Mouse (Mus musculus): Measurements from ENCODE around the gene Per3. TPM values are rescaled to one million over a fixed set of nuclear protein-coding genes. Genes with fewer than 3 reads are reported as not detected.

The Per3 gene
- polyA plus RNA-seq, 1 experiment = 1.6 TPM

DNA sequence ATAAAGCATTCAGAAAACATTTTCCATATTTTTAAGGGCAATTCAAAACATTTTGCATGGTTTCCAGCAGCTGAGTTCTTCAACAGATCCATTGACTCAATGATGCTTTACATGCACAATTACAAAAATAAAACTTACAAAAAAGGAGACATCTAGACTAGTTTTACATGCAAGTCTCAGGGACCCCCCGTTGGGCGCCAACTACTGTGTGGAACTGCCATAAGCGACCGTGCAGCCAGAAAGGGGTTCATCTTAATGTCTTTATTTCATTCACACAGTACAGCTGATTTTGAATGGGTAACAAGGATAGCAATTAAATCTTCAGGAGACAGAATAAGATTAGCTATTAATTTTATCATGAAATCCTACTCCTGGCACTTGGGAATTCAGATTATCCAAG is 15.1 kb upstream of the Per3 start:
- H3K27me3 ChIP-seq (ENCODE audit: control insufficient read depth, insufficient read depth, insufficient read length) = peaks cover 8% of the 10 kb centered on the region
- H3K79me2 ChIP-seq (ENCODE audit: control insufficient read depth, insufficient read depth) = peaks cover 29% of the 10 kb centered on the region
- peaks cover 9% of the 10 kb centered on the region for H3K36me3 ChIP-seq (ENCODE audit: control insufficient read depth, insufficient read depth)
- no peak overlapping the region for H3ac ChIP-seq (ENCODE audit: control insufficient read depth, insufficient read length, low read depth)
- no peak overlapping the region for H3K4me3 ChIP-seq (ENCODE audit: insufficient read depth, poor library complexity, severe bottlenecking)
- peaks cover 14% of the 10 kb centered on the region for H3K79me3 ChIP-seq (ENCODE audit: low read depth)
- TF ChIP-seq CTCF (IDR thresholded peaks at IDR 0.05; ENCODE audit: control insufficient read depth, insufficient read depth, insufficient read length) = no peak
- no peak for TF ChIP-seq CEBPB (IDR thresholded peaks at IDR 0.05; ENCODE audit: low read depth)
- TF ChIP-seq USF1 (IDR thresholded peaks at IDR 0.05; ENCODE audit: low read depth) = no peak
- TF ChIP-seq FOSL1 (IDR thresholded peaks at IDR 0.05; ENCODE audit: insufficient read depth, low read length, poor library complexity, severe bottlenecking) = no peak
- TF ChIP-seq MYOD1 (IDR thresholded peaks at IDR 0.05; ENCODE audit: control insufficient read depth, insufficient read length, low read depth) = no peak

DNA sequence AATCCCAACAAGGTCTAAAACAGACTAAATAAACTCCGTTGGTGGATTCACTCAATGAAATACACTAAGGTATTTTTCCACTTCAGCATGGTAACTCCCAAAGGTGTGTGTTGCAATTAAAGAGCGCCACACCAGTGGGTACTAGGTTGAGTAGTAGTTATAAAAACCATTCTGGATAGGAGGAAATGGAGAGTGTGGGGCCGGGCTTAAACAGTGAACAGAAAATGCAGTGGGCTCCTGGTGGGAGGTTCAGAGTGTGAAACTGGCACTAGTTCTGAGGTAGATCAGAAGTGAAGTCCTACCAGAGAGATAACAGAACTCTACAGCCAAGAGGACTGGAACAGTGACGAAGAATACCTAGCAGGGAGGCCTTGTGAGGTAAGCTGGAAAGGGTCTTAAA is 14.2 kb upstream of the Per3 start:
- peaks cover 39% of the 10 kb centered on the region for H3K79me2 ChIP-seq (ENCODE audit: control insufficient read depth, insufficient read depth)
- H3K27me3 ChIP-seq (ENCODE audit: control insufficient read depth, insufficient read depth, insufficient read length) = peaks cover 4% of the 10 kb centered on the region
- no peak for TF ChIP-seq CEBPB (IDR thresholded peaks at IDR 0.05; ENCODE audit: low read depth)
- no peak for TF ChIP-seq MYOG (IDR thresholded peaks at IDR 0.05; ENCODE audit: control insufficient read depth, extremely low read depth, insufficient read length)
- TF ChIP-seq MYOD1 (IDR thresholded peaks at IDR 0.05; ENCODE audit: control insufficient read depth, insufficient read length, low read depth) = no peak
- TF ChIP-seq MAX (IDR thresholded peaks at IDR 0.05) = no peak
- TF ChIP-seq FOSL1 (IDR thresholded peaks at IDR 0.05; ENCODE audit: insufficient read depth, low read length, poor library complexity, severe bottlenecking) = no peak
- no peak for TF ChIP-seq USF1 (IDR thresholded peaks at IDR 0.05; ENCODE audit: low read depth)
- no peak for TF ChIP-seq CTCF (IDR thresholded peaks at IDR 0.05; ENCODE audit: control insufficient read depth, insufficient read depth, insufficient read length)
- peaks cover 18% of the 10 kb centered on the region for H3K79me3 ChIP-seq (ENCODE audit: low read depth)
- no peak overlapping the region for H3K4me3 ChIP-seq (ENCODE audit: insufficient read depth, poor library complexity, severe bottlenecking)
- H3K36me3 ChIP-seq (ENCODE audit: control insufficient read depth, insufficient read depth) = peaks cover 19% of the 10 kb centered on the region
- no peak overlapping the region for H3ac ChIP-seq (ENCODE audit: control insufficient read depth, insufficient read length, low read depth)

DNA sequence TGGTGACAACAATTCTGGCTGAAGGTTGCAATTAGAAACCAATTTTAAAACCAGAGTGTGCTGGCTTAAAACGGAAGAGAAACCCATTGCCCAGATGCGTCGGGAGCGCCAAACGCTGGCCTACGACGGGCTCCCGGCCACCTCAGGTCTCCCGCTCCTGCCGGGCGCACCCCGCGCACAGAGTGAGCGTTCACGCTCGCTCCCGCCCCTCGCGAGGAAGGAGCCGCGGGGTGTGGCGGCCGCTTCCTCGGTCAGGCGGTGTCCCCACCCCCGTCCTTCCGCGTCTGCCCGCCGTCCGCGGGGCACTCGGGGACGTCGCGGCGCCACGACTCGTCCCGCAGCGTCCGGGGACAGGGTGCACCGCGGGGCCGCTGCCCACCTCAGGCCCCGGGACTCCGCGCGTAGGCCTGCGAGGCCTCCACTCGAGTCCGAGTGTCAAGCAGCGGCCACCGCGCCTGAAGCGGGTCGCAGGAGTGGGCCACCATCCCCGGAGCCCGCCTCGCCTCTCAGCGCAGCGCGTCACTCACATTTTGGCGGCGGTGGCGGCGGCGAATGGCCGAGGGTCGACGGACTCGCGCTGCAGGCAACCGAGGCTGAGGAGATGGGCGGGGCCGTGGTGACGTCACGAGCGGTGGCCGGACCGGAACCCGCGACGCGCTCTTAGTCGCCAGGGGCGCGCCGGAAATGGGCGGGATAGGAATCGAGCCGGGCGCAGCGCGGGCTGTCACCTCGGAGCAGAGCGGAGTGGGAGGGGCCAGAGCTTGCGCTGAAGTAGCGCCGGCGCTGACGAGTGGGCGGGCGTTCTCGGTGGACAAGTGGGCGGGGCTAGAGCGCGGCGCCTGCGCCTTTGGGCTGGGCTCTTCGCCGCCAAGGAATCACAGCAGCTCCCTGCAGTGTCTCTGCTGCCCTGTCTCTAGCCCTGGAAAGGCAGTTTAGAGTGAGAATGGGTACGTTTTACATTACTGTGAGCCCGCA is 13.2 kb upstream of the Per3 start, which contains the start of gene Vamp3:
Vamp3 (minus strand) TSS at position 617 of the 975 bp plus-strand sequence.
- H3K79me2 ChIP-seq (ENCODE audit: control insufficient read depth, insufficient read depth) = peaks cover 49% of the 10 kb centered on the region
- H3K4me3 ChIP-seq (ENCODE audit: insufficient read depth, poor library complexity, severe bottlenecking) = peak within 1 kb of the TSS; percentile 79
- peak within 1 kb of the TSS; percentile 93 for H3ac ChIP-seq (ENCODE audit: control insufficient read depth, insufficient read length, low read depth)
- TF ChIP-seq MAX (IDR thresholded peaks at IDR 0.05) (peak; percentile 67), MYOG (IDR thresholded peaks at IDR 0.05; ENCODE audit: control insufficient read depth, extremely low read depth, insufficient read length) (no peak)
- no peaks in the 10 kb centered on the region for H3K27me3 ChIP-seq (ENCODE audit: control insufficient read depth, insufficient read depth, insufficient read length)
- peaks cover 29% of the 10 kb centered on the region for H3K36me3 ChIP-seq (ENCODE audit: control insufficient read depth, insufficient read depth)
- peaks cover 19% of the 10 kb centered on the region for H3K79me3 ChIP-seq (ENCODE audit: low read depth)

DNA sequence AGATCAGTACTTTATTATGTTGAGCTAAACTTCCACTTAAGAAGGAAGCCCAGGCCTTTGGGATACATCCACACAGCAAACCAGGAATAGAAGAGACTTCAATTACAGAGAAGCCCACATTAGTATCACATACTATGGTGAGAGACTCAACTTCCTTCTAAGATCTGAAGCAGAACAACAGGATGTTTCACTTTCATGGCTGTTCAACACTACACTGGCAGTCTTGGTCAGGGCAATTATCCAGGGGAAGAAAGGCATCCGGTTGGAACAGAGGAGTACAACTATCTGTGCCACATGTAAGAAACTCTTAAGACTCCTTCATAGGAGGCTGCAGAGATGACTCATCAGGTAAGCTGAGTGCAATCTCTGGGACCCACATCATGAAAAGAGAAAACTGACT is 6.7 kb upstream of the Per3 start:
- H3K36me3 ChIP-seq (ENCODE audit: control insufficient read depth, insufficient read depth) = peaks cover 80% of the 10 kb centered on the region
- H3ac ChIP-seq (ENCODE audit: control insufficient read depth, insufficient read length, low read depth) = no peak overlapping the region
- TF ChIP-seq USF1 (IDR thresholded peaks at IDR 0.05; ENCODE audit: low read depth) (no peak), FOSL1 (IDR thresholded peaks at IDR 0.05; ENCODE audit: insufficient read depth, low read length, poor library complexity, severe bottlenecking) (no peak), CTCF (IDR thresholded peaks at IDR 0.05; ENCODE audit: control insufficient read depth, insufficient read depth, insufficient read length) (no peak), MYOG (IDR thresholded peaks at IDR 0.05; ENCODE audit: control insufficient read depth, extremely low read depth, insufficient read length) (no peak), MAX (IDR thresholded peaks at IDR 0.05) (no peak), MYOD1 (IDR thresholded peaks at IDR 0.05; ENCODE audit: control insufficient read depth, insufficient read length, low read depth) (no peak), CEBPB (IDR thresholded peaks at IDR 0.05; ENCODE audit: low read depth) (no peak)
- peaks cover 55% of the 10 kb centered on the region for H3K79me2 ChIP-seq (ENCODE audit: control insufficient read depth, insufficient read depth)
- H3K4me3 ChIP-seq (ENCODE audit: insufficient read depth, poor library complexity, severe bottlenecking) = no peak overlapping the region
- H3K27me3 ChIP-seq (ENCODE audit: control insufficient read depth, insufficient read depth, insufficient read length) = no peaks in the 10 kb centered on the region
- peaks cover 12% of the 10 kb centered on the region for H3K79me3 ChIP-seq (ENCODE audit: low read depth)

DNA sequence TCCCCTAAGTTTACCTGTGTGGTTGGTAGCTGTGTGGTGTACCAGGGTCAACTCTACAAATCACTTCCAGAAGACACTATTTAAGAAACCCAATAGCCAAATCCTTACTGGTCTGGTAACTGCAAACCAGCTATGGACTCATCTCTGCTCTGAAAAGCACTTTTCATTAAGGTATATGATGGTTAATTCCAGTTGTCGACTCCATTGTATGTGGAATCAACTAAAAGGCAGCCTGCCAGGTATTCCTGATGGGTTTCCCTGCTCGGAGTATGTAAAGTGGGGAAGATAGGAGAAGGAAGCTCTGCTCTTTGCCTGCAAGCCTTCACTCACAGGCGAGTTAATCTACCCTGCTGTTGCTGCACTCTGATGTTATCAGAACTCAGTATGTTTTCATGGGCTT is 2.1 kb upstream of the Per3 start:
- TF ChIP-seq MAX (IDR thresholded peaks at IDR 0.05) = no peak
- no peak for TF ChIP-seq CEBPB (IDR thresholded peaks at IDR 0.05; ENCODE audit: low read depth)
- no peak for TF ChIP-seq MYOG (IDR thresholded peaks at IDR 0.05; ENCODE audit: control insufficient read depth, extremely low read depth, insufficient read length)
- no peak for TF ChIP-seq CTCF (IDR thresholded peaks at IDR 0.05; ENCODE audit: control insufficient read depth, insufficient read depth, insufficient read length)
- TF ChIP-seq MYOD1 (IDR thresholded peaks at IDR 0.05; ENCODE audit: control insufficient read depth, insufficient read length, low read depth) = no peak
- H3K36me3 ChIP-seq (ENCODE audit: control insufficient read depth, insufficient read depth) = peaks cover 42% of the 10 kb centered on the region
- H3K79me3 ChIP-seq (ENCODE audit: low read depth) = no peaks in the 10 kb centered on the region
- peaks cover 11% of the 10 kb centered on the region for H3K79me2 ChIP-seq (ENCODE audit: control insufficient read depth, insufficient read depth)
- H3K4me3 ChIP-seq (ENCODE audit: insufficient read depth, poor library complexity, severe bottlenecking) = no peak overlapping the region
- no peaks in the 10 kb centered on the region for H3K27me3 ChIP-seq (ENCODE audit: control insufficient read depth, insufficient read depth, insufficient read length)
- no peak overlapping the region for H3ac ChIP-seq (ENCODE audit: control insufficient read depth, insufficient read length, low read depth)

Measured in C2C12 (cell line).